Mouse (Mus musculus): ENCODE measurements around the gene Slc12a9. TPM values are rescaled to one million over a fixed set of nuclear protein-coding genes. Genes with fewer than 3 reads are reported as not detected.

The Slc12a9 gene
- polyA plus RNA-seq (2017; shearing (Covaris generic)) = 10 to 100 TPM; 17.8 to 22.2 TPM

DNA sequence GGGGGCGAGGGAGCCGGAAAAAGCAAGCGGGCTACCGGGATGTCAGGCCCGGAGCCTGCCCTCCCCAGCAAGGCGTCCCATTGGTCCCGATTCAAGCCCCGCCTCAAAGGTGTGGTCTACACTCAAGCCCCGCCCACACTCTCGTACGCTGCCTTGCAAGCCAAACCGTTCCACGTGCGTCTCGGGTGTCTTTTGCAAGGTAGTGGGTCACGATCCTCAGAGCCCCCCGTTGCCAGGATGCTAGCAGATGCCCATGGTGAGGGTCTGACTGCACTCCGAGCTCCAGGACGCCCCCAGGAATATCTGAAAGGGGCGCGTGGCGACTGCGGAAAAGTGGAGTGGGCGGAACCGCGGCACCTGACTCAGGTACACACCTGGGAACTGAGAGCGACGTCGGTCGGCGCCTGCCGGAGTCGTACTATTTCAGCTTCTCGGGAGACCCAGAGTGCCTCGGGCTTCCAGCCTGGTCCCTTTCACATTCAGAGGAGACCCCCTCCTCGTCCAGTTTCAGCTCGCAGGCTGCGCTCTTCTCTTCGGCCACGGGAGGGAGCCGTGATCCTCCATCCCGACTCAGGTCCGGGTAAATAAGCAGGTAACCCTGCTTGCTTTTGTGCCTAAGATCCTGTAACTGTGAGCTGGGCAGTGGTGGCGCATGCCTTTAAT is at the start of gene Slc12a9:
TSS of gene Slc12a9 (minus strand) at position 86 of the 663 bp plus-strand sequence.

DNA sequence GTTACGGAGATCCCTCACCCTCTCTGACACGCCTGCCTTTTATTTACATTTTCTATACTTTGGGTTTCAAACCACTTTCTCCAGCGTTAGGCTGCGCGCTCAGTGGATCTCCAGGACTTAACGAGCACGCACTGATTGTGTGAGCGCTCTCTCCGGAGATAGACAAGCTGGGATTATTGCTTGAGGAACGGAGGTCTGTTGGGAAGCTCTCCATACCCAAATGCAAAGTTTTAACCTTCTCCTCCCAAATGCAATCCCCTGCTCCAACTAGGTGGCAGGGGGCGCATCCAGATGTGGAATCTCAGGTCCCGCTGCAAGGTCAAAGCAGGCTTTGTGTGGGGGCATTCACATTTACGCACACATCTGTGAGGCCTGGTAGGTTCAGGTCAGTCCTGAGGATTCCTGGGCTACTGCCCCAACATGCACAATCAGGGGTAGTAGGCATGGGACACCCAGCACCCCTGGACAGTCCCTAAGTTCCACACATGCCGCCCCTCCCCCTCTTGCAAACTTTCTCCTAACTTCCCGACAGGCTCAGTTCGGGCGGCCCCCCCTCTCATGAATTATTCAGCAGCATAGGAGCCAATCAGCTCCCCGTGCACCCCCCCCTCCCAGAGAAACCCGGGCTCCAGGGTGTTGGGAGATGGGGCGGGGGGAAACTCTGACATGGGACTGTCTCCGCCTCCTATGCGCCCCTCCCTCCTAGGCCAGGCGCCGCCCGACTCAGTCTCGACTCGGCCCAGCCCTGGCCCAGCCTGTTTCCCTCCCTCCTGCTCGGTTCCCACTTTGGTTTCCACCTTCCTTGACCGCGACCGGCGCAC is 16.2 kb upstream of the Slc12a9 start, which contains the start of gene Ephb4:
TSS of gene Ephb4 (plus strand) at position 726 of the 821 bp plus-strand sequence.

DNA sequence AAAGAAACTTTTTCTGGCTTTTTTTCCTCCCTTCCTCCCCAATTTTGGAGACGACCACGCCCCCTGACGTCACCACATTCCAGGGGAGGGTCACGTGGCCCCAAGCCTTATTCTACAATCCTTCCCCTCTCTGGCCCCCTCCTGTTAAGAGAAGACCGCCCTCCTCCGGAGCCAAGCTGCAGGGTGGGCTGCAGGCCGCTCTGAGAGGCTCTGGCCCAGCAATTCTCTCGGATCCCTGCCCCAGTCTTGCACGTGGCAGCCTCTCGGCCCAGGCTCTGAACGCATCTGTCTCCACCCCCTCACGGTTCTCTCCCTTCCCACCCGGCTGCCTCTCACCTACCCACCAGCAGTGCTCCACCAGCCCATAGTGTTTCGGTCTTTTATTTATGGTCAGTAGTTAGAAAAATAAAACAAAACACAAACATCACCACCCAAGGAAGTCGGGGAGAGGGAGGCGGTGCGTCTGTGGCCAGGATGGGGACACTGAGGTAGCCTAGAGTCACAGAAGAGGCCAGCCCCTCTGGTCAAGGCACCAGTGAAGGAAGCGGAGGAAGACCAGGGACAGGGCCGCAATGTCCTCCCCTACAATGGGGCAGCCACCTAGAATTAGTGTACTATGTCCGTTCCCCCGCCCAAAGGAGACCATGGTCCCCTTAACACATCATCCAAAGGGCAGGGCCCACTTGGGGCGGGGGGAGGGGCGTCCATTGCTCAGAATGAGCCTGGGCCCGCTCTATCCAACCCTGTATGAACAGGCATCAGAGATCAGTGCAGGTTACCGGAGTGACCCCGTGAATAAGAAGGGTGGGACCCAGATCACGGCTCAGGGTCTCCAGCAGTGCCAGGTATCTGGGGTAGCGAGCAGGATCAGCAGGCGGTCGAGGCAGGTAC is 19.0 kb downstream of the Slc12a9 start, which contains the start of gene Trip6:
TSS of gene Trip6 (minus strand) at position 212 of the 891 bp plus-strand sequence.

DNA sequence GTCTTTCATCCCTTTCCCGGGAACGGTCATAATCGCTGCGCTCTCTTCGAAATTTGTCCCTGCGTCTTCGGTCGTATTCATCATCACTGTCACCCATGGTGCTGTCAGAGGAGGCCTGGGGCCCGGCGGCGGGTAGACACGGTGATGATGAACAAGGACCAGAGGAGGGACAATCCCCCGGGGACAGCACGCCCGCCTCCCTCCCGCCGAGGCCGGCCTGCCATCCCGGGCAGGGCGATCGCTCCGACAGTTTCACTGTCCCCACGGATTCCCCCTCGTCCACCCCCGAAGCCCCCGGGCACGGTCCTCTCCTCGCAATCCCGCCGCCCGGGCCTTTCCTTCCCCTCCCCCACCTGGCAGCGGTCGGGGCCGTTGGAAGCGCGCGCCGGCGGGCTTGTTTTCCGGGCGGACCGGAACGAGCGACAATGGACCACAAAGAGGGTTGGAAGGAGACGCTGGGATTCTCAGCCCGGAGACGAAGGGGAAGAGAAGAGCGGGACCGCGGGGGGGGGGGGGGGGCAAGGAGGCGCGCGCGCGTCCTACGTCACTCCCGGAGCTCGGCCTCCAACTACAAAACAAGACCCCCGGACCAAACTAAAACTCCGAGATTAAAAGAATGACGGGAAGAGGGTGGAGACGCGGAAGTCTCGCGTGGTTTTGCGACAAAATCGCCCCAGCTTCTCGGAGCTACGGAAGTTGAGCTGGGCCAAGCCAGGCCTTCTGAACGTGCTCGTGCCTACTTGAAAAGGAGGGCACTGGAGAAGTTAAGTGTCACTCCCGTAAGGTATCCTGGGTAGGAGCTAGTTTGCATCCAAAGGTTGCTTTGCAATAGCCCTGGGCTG is 26.1 kb downstream of the Slc12a9 start, which contains the start of gene Srrt:
TSS of gene Srrt (minus strand) at position 604 of the 842 bp plus-strand sequence.

DNA sequence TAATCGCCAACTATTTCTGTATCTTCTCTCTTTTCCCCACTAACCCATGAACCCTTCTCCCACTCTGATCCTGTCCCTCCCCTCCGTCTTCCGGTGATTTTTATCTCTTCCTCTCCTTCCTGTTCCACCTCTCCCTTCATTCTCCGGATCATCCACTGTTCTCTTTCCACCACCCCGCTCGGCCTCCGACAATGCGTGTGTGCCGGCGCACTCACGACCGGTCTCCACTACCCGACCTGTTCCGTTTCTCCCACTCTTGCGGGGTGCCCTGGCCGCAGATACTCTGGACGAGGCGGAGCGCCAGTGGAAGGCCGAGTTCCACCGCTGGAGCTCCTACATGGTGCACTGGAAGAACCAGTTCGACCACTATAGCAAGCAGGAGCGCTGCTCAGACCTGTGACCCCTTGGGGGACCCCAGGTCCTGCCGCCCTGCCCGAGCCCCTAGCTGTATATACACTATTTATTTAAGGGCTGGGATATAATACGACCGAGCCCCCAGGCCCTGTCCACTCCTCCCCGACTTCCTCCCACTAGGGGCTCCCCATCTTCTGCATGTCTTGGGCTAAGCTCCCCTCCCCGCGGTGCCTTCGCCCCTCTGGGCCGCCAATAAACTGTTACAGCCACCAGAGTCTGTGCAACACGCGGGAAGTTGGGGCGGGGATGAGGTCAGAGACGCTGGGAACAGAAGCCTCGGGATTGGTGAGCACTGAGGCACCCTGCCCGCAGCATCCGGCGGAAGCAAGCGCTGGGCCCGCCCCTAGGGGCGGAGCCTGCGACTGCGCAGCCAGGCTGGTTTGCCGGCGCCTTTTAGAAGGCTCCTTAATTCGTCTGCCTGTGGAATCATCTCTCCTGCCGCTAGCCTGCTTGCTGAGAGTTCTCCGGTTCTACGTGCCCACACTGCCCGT is 39.3 kb downstream of the Slc12a9 start, which contains the start of gene Ufsp1:
TSS of gene Ufsp1 (plus strand) at position 791 of the 905 bp plus-strand sequence.

DNA sequence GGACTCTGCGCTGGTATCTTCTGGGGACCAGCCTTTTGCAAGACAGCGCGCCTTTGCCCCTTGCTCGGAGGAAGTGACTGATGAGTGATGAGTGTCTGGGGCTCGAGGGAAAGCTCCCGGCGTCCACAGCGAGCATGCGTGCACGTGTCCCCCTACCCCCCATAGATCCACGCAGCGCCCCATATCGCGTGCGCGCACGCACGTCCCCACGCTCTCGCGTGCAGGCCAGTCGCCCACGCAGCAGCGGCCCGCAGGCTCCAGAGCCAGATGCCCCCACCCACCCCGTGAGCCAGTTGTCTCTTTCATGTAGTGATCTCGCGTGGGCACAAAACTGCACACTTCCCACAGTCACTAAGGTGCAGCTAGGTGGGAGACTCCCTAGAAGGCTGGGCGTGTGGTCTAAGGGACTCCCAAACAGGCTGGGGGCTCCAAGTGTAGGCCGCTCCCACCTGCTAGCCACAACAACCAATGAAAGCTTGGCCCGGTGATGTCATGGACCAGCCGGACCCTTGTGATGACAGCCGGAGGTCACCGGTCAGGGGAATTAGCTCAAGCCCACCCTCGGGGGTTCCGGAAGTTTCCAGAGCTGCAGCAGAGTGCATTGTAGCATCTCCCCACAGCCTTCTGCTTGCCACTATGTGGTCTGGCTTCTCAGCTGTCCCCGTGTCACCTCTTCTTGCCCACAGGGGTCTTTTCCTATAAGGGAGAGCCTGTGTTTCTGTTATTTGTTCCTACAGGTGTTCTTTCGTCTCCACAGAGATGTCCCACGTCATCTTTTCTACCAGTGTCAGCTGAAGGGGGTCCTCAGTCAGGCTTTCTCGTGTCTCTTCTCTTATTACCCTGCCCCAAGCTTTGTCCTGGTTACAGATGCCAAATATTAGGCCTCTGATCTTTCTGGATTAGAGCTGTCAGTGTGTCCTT is 46.1 kb downstream of the Slc12a9 start, which contains the start of gene Ache:
TSS of gene Ache (plus strand) at position 488 of the 921 bp plus-strand sequence.

Other genes starting within 250 kb of the Slc12a9 start
- 10 to 100 TPM; 13.9 to 19.4 TPM for gene Trim56, start 217.4 kb downstream of the Slc12a9 start, polyA plus RNA-seq (2017; shearing (Covaris generic))
- not detected for gene Muc3, start 184.3 kb downstream of the Slc12a9 start, polyA plus RNA-seq (2017; shearing (Covaris generic))
- gene Muc3a, start 121.2 kb downstream of the Slc12a9 start, polyA plus RNA-seq (2017; shearing (Covaris generic)) = 1 to 10 TPM in 1 of 2 experiments, under 1 TPM in 1; 0.72 to 3.1 TPM
- gene Ache, start 46.1 kb downstream of the Slc12a9 start, polyA plus RNA-seq (2017; shearing (Covaris generic)) = under 1 TPM in 1 of 2 experiments, not detected in 1; 0.14 TPM
- gene Ufsp1, start 39.0 kb downstream of the Slc12a9 start, polyA plus RNA-seq (2017; shearing (Covaris generic)) = 1 to 10 TPM; 1.6 TPM
- 100 to 1,000 TPM in 1 of 2 experiments, 10 to 100 TPM in 1; 99.4 to 101 TPM for gene Srrt, start 25.9 kb downstream of the Slc12a9 start, polyA plus RNA-seq (2017; shearing (Covaris generic))
- gene Trip6, start 19.2 kb downstream of the Slc12a9 start, polyA plus RNA-seq (2017; shearing (Covaris generic)) = 1 to 10 TPM; 2.5 to 4.4 TPM
- under 1 TPM in 1 of 2 experiments, not detected in 1; 0.11 TPM for gene Ephb4, start 16.5 kb upstream of the Slc12a9 start, polyA plus RNA-seq (2017; shearing (Covaris generic))
- gene Zan, start 143.5 kb upstream of the Slc12a9 start, polyA plus RNA-seq (2017; shearing (Covaris generic)) = under 1 TPM; 0.06 to 0.33 TPM
- gene Pop7, start 168.9 kb upstream of the Slc12a9 start, polyA plus RNA-seq (2017; shearing (Covaris generic)) = 10 to 100 TPM; 47.8 to 57.7 TPM
- gene Gigyf1, start 185.0 kb upstream of the Slc12a9 start, polyA plus RNA-seq (2017; shearing (Covaris generic)) = 10 to 100 TPM in 1 of 2 experiments, 1 to 10 TPM in 1; 8.3 to 15.9 TPM
- gene Epo, start 199.6 kb upstream of the Slc12a9 start, polyA plus RNA-seq (2017; shearing (Covaris generic)) = not detected
- gene Gnb2, start 199.9 kb upstream of the Slc12a9 start, polyA plus RNA-seq (2017; shearing (Covaris generic)) = 100 to 1,000 TPM; 290 to 376 TPM
- not detected for gene Actl6b, start 219.9 kb upstream of the Slc12a9 start, polyA plus RNA-seq (2017; shearing (Covaris generic))
- 1 to 10 TPM in 1 of 2 experiments, not detected in 1; 1.2 TPM for gene Tfr2, start 236.2 kb upstream of the Slc12a9 start, polyA plus RNA-seq (2017; shearing (Covaris generic))

Data from activated CD4-positive, CD25-positive, alpha-beta regulatory T cell (primary cell).